Mouse (Mus musculus): ENCODE results near the gene Synpo2.
A peak's percentile ranks its signal among the peaks of the same experiment; 100 is the strongest.
"Not testable (repeated sequence)": the region's sequence is repeated elsewhere in the genome, so short reads cannot be mapped to it uniquely, and the experiment has no call there.

Gene Synpo2

DNA sequence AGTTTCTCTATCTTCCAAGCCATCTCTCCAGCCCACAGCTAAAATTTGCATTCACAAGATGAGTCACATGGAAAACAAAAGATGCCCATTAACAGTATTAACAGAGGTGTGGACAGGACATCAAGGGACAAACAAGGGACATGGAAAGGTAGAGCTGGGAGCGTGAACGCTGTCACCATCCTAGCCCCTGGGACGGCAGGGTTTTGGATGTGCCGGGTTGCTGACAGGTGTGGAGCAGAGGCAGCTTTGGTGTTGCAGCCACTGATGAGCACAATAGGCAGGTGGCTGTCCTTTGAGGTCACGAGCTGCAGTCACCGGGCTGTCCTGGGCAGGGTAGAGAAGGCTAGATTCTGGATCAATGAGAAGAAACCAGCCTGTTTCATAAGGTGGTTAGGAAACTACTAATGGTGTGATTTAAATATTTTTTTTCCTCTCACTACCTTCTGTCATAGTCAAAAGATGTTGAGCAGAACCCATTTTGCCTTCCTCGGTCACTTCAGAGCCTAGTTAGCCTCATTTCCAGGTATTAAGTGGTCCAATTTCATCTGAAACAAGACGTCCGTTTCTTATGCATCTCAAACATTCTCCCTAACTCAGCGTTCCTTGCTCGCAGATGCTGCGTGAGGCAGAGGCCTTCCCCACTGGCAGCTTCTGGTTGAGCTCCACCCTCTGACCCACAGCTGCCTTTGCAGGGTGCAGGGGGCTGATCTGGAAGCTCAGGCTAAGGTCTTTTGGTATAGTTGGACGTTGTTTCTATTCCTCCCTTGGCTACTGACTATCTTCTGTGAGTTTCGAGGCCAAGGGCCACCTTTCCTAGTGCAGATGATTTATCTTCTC, 105.4 kb downstream of the Synpo2 start:
- DNase-seq (ENCODE audit: low spot score): no peak

DNA sequence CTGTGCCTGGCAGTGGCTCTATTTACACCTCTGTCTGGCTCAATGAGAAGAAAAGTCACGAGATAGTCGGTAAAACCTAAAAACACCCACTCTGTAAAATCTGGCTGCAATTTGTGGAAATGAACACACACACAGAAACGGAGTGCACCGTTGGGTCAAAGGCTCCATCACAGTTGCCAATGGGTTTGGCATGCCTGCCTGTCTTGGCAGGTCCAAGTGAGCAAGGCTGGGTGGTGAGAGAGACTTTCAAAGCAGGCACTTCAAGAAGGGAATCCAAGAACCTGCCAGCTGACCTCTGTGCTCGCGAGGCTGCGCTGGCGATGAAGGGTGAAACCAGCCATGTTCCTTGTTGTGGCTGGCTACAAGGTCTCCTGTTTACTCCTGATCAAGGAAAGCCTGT, 107.2 kb downstream of the Synpo2 start:
- no peak for DNase-seq (ENCODE audit: low spot score)

DNA sequence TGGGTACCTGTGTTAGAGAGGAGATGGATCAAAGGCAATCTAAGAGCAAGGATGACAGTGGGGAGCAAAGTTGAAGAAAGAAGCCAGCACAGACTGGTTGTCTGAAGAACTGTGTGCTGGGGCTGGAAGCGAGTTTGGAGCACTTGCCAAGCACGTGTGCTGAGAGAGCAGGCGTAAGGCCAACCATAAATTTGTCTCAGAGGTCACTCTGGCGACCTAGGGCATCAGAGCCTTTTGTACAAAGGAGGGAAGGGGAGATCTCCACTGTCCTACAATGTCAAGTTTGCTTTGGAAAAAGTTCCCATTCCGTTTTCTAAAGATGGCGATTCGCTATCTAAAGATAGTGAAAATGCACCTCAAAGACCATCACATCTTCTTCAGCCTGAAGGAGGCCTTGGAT, 107.9 kb downstream of the Synpo2 start:
- DNase-seq (ENCODE audit: low spot score): no peak

DNA sequence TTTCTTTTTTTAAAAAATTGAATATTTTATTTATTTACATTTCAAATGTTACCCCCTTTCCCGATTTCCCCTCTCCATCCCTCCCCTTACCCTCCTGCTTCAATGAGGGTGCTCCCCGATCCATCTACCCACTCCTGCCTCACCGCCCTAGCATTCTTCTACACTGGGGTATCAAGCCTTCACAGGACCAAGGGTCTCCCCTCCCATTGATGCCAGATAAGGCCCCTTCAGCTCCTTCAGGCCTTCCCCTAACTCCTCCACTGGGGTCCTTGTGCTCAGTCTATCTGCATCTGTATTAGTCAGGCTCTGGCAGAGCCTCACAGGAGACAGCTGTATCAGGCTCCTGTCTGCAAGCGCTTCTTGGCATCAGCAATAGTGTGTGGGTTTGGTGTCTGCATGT, 109.2 kb downstream of the Synpo2 start:
- not testable (repeated sequence) for DNase-seq (ENCODE audit: low spot score)

DNA sequence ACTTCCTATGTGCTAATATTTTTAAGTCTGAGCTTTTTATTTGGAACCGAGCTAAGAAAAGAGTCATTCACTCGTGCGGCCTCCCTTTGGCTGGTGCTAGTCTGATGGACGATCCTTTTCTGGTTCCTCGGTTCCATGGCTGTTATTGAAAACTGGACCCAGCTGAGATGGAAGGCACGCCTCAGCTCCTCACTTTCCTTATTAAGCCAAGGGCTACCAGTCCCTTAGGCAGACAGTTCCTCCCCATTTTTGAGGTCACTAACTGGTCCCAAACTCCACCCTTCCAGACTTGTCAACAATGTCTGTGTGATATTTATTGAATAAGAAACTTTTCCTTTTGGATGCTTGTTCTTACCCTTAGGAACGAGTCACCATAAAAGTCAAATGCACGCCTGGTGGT, 112.1 kb downstream of the Synpo2 start:
- DNase-seq (ENCODE audit: low spot score): no peak

DNA sequence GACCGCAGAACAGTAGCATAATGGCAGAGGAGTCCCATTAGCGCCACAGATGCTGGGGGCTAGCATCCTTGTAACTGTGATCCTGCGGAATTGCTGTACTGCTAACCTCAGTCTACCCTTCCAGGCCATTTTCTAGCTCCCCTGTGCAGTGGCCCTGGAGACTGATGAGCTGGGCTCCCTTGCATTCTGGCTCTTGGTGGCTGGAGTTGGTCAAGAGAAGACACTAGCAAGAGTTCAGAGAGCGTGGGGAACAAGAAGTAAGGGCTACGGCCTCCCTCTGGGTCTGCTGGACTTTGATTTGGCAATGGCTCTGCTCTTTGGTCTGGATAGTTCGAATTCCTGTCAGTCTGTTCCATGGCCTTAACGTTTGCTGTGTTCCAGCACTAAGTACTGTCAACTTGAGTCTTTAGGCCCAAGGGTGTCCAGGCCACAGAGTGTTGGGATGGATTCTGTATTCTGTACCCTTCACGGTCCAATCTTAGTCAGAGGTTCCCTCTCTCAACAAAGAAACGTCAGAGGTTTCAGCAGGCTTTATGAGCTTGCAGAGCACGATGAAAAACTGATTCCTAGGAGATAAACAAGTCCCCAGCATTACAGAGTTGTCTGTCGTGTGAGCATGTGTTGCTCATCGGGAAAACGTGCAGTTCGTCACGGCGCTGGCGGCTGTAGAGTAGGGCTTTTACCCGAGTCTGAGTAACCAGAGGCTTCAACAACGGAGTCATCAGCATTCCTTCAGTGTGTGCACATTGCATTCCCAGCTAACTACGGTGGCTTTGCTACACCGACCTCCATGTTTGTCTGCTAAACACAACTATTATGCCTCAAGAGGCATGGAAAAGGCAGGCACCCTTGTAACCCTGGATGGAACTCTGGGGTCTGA, 113.6 kb downstream of the Synpo2 start:
- peak; percentile 48 for DNase-seq (ENCODE audit: low spot score)

DNA sequence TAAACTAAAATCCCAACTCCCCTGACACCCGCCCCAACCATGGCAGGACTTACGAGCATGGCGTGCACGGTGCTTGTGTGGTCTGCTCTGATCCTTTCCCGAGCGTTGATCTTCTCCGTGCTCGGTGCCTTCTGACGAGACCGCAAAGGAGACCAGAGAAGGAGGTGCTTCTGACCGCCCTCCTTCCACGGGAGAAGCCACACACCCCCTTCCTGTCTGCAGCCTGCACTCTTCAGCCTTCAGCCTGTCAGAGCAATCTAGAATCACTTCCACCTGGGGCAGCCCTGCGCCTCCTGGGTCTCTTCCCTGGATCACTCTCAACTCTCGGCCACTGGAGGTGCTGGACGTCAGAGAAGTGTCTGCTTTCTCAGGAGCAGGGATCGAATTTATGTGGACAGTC, 119.0 kb downstream of the Synpo2 start:
- DNase-seq (ENCODE audit: low spot score): no peak

DNA sequence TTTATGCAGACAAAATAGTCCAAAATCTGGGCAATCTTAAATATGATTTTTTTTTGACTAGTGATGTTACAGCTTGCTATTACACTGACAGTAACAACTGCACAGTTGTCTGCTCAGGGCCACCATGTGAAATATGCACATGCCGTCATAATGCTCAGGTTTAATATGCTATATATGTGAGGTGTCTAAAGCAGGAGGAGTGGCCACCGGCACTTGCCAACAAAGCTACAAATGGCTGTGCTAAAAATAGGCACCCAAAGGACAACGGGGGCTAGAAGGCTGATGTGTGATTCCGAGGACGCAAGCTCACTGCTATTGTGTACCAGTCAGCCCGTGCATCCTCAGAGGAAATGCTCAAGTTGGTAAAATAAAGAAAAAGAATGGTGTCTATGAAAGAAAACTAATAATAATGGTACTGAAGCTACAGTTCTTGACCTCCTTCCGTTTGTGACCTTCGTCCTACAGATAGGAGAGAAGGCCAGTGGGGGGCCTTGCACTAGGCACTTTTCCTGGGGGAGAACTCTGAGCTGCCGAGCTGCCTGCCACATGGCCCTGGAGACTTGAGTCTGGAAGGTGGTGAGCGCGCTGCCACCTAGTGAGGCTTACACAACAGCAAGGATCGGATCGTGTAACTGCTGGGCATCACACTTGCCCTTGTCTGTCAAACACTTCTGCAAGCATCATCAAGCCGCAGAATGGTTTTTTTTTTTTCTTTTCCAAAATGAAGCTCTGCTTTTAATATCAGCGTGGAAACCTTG, 120.0 kb downstream of the Synpo2 start:
- DNase-seq (ENCODE audit: low spot score): no peak

DNA sequence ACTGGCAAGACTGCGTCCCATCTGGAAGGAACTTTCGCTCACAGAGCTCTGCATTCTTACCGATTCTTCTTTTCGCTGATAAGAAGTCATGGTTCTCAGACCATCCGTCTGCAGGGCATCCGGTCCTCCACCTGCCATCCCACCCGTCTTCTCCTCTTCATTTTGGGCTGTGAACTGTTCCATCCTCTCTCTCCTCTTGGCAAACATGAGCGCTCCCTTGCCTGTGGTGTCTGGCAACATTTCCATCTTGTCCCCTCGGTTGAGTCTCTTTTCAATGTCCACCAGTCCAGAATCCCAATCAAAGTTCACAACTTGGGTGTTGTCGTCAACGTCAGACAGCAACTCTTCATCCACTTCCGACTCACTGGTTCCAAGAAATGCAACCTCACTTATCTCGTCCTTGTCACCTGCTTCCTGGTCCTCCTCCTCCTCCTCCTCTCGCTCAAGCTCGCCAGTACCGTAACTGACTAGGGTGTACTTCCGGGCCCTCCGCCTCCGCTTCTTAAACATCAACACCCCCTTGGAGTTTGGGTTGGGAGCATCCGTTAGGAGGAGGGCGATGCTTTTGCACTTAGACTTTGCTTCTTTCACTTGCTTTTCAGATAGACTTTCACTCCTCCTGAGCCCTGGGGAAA, 121.8 kb downstream of the Synpo2 start:
- DNase-seq (ENCODE audit: low spot score): no peak

DNA sequence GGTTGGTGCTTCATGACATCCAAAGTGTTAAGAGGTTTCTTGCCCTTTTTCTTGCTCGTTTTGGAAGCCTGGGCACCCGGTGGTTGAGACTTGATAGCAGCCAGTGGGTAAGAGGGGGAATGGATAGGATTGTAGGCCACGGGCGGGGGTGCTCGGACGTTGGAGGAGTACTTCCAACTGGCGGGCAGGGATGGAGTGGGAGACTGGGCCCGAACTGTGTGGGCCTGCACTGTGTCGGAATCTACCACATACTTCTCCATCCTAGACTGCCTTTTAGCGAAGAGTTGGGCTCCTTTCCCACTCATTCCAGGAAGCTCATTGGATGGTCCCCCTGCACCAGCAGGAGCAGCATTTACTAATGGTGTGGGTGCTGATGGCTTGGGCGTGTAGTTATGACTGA, 123.2 kb downstream of the Synpo2 start:
- DNase-seq (ENCODE audit: low spot score): no peak

DNA sequence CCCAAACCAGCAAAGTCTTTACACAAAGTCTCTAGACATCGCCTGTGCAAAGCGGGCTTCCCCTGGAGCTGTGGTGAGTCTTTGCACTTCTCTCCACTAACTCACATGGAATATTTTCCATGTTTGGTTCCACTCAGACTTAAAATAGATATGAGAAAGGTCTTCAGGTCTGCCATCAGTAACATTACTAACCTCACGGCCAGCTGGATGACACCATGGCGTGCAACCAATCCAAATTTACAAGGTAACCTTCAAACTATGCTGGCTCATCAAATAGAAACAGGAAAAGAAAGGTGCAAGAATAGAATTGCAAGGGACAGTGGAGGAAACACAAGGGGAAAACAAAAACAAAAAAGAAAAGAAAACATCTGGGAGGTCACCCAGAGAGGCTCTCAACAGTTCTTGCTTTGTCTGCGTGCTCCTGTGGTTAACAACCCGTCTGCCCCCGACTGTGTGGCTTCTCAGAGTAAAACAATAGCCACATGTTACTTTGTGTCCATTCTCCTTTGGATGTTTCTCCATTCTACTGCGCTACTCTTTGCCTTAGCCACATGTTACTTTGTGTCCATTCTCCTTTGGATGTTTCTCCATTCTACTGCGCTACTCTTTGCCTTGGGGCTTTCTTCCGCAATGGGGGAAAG, 124.8 kb downstream of the Synpo2 start:
- no peak for DNase-seq (ENCODE audit: low spot score)

DNA sequence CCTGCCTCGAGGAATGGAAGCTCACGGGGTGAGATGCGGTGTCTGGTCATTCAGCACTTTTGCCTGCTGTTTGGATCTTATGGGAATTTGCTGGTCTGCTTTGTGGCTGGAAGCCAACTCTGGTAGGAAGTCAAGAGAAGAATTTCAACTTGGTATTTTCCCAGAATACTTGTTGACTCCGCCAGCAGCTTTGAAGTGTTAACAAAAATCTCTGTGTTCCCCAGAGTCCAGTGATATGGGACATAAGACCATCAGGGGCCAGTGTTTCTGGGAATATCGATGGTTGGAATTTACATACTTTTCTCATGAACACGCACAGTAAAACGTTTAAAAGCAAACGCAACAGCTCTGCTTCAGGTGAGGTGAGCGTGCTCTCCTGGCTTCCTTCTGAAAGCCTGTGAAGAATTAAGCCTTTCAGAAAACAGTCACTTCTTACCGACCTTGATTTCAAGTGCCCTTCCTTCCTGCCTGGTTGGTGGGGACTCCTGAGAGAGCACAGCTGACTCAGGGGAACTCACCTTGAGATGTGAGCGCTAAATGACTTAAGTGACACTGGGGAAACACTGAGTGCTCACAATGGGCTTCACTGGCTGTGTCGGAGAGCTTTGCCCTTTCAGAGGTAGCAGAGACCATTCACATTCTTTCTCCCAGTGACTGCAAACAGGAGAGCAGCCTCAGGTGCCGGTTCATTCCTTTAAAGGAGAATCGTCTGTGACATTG, 128.0 kb downstream of the Synpo2 start:
- no peak for DNase-seq (ENCODE audit: low spot score)

DNA sequence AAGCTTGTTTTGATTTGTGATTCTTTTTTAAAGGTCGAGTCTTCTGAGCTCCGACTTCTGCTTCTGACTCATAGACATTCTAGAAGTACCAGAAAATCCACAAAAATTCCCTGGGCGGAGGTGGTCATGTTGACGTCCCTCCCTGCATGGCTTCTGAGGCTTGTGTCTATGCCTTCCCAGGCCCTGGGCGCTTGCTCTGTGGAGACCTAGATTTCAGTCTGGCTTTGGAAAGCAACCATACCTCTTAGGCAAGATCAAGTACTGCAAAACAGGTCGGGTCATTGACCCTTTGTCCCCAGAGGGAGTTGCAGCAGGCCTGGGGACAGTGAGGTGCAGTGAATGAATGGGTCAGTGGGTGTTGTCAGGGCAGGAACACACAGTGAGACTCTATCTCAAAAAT, 131.6 kb downstream of the Synpo2 start:
- no peak for DNase-seq (ENCODE audit: low spot score)

DNA sequence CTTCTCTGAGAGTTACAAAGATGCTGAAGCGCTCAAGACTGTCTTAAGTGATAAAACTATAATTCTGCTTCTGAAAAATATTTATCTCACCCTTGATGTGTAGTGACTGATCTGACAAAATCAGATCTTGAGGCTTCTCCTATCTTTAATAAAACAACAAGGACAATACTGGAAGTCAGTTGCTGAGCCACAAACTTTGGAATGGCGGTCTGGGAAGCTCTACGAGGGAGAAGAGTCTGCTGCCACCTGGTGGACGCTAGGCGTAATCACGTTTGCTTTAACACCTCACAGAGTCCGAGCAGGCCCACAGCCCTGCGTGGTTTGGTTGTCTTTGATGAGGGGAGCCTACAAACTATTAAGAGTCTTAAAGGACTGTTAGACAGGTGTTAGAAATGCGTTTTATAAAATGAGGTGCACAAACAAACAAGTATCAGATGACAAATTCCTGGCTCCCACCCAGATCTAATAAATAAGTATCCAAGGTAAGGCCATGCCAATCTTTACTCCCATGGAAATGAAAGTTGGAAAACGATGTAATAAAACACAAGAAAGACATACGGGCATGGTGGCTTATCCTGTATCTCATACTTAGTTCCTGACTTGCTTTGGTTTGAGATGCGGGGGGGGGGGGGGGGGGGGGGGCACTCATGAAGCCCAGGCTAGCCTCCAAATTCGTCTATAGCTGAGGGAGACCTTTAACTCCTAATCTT, 132.6 kb downstream of the Synpo2 start:
- peak; percentile 72 for DNase-seq (ENCODE audit: low spot score)

DNA sequence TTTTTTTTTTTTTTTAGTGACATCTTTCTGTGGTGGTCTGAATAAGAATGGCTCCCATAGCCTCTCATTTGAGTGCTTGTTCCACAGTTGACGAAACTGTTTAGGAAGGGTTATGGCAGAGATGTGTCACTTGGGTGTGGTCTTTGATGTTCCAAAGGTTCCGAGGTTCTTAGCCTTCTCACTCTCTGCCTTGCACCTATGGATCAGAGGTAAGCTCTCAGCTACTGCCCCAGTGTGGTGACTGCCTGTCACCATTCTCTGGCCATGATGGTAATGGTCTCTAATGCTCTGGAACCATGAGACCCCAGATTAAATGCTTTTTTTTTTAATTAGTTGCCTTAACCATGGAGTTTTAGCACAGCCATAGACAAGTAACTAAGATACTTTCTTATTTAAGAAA, 134.2 kb downstream of the Synpo2 start:
- no peak for DNase-seq (ENCODE audit: low spot score)

DNA sequence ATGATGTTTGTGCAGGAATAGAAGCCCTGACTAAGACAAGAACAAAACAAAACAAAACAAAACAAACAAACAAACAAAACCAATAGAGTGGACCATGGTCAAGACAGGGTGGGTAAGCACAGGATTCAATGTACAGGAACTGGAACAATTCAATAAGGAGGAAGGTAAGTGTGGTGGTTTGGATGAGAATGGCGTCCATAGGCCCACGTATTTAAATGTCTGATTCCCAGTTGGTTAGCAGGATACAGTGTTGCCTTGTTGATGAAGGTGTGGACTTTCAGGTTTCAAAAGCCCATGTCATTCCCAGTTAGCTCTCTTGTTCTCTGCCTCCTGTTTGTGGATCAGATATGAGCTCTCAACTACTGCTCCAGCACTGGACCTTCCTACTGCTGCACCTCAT, 140.8 kb downstream of the Synpo2 start:
- DNase-seq (ENCODE audit: low spot score): no peak

DNA sequence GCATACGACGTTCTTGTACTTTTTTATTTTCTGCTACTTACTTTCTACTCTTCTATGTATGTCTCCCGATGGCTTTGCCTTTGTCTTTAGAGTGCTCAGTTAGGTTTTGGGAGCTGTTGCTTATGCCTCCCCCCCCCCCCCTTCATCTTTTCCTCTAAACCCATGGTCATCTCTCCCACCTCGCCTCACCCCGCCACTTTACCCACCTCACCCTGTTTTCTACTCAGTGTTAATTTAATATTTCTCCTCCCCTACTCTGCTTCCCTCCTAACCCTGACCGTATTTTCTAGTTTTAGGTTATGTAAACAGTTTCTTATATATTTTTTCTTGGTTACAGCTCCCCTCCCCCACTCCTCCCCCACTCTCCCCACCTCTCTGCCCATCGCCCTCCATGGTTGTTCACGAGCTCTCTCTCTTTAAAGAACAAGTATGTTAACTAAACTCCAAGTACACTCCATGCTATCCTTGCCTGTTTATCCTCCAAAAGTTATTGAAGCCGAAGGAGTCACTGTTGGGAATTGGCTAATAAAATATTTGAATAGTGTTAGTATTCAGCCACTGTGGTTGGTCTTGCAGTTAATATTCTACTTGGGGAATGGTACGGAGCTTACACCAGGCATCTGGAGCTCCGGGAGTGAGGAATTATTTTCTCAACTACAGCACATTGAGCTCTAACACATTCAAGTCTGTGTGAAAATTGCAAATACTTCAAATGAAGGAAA, 142.1 kb downstream of the Synpo2 start:
- no peak for DNase-seq (ENCODE audit: low spot score)

DNA sequence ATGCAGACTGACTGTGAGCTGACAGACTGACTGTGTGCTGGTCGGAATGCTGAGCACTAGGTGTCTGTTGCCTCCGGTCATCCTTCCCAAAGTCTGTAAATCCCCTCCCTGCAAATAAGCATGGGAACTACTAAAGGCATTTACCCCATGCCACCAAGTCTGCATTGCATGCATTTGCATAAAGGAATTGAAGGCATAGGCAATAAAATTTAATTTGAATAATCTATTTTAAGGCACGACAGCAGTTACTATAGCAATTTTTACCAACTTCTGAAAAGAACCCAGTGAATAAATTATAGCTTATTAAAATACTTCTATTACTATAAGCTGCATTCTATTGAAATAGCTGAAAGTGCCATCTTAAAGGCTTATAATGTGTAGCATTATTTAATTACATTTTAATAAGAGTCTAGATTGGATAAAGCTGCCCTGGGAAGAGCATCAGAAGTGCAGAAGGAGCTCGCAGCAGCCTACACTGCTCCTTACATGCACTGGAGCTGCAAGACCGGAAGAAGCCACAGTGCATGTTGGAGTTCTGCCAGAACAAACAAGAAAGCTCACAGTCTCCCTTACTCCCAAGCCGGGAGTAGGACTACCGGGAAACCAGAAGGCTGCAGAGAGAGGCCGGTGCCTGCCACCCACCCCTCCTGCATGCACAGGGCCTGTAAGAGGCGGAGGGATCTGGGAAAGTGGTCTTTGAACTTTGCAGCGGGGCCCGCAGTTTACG, 142.9 kb downstream of the Synpo2 start:
- no peak for DNase-seq (ENCODE audit: low spot score)

DNA sequence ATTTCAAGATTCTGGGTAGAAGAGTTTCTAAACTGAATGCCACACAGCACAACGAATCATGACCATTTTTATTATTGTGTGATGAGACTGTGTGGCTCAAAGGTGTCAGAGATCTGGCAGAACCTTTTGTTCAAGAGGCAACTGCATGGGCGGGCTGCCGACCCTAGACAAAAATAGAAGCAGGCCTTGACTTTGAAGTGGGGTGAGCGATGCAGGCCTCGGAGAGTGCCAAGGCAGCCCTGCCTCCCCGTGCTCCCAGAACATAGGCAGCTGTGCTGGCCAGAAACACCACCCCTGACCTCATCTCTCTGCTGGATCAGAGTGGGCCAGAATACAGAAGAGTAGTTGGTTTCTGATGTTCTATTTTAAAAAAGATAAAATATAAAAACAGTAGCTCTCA, 143.5 kb downstream of the Synpo2 start:
- no peak for DNase-seq (ENCODE audit: low spot score)
